Mouse (Mus musculus): ENCODE measurements around the gene Mtr.

- TF ChIP-seq CTCF (IDR thresholded peaks at IDR 0.05; ENCODE audit: low read depth, low read length) = no peak
- TF ChIP-seq POLR2A (IDR thresholded peaks at IDR 0.05; ENCODE audit: insufficient read depth, low read length) = no peak
- TF ChIP-seq EP300 (IDR thresholded peaks at IDR 0.05; ENCODE audit: insufficient read depth, low read depth, low read length) = no peak
Measured at GRCm38 (mm10) chr13:12304991-12305390, 47.1 kb upstream of the Mtr start.

Measured in ES-Bruce4 (cell line).